Mouse (Mus musculus) brown adipose tissue, adult 24 weeks (tissue): Measurements from ENCODE around the gene Zmynd10. TPM values are rescaled to one million over a fixed set of nuclear protein-coding genes. Genes with fewer than 3 reads are reported as not detected.

Experiments used
- H3K27ac ChIP-seq: fragments of 200-500 bp; replicated peaks from 2 replicates; pipeline ENCODE4 v1.5.1; 2012; ENCODE audit warnings: low read depth, mild to moderate bottlenecking, low read length
- H3K4me1 ChIP-seq: fragments of 200-500 bp; 2 replicates; pipeline ENCODE4 v1.6.1; 2012; ENCODE audit warnings: low read length, mixed read lengths; ENCODE audit not compliant: control insufficient read depth, insufficient read depth, insufficient read length
- H3K4me3 ChIP-seq: fragments of 200-500 bp; 2 replicates; pipeline ENCODE4 v1.5.1; 2012; ENCODE audit warnings: low read depth, mild to moderate bottlenecking, low read length, moderate library complexity; ENCODE audit not compliant: insufficient read depth
- polyA plus RNA-seq: library from polyadenylated mRNA; stranded (reverse); fragments of >200 nt; gene quantifications from 2 replicates; pipeline ENCODE4 v1.2.4, GENCODE M21; 2012; ENCODE audit not compliant: missing spikeins, insufficient read depth, insufficient read length

Gene Zmynd10
- polyA plus RNA-seq, result not detected in 2 replicates

- no peak within 1 kb of the TSS for H3K27ac ChIP-seq
- peaks cover 13% of the 10 kb centered on the region; the same call in 1 of the 2 replicates for H3K4me1 ChIP-seq
- no peak within 1 kb of the TSS for H3K4me3 ChIP-seq
These were observed at the start of gene Zmynd10 for GRCm38 (mm10) chr9:107547026-107547425. Zmynd10 (plus strand) TSS chr9:107547298.

GRCm38 (mm10) chr9:107500708-107501286 is 46.3 kb upstream of the Zmynd10 start:
- no peak overlapping the region for H3K27ac ChIP-seq
- no peaks in the 10 kb centered on the region for H3K4me1 ChIP-seq
- H3K4me3 ChIP-seq, result no peak overlapping the region

DNA sequence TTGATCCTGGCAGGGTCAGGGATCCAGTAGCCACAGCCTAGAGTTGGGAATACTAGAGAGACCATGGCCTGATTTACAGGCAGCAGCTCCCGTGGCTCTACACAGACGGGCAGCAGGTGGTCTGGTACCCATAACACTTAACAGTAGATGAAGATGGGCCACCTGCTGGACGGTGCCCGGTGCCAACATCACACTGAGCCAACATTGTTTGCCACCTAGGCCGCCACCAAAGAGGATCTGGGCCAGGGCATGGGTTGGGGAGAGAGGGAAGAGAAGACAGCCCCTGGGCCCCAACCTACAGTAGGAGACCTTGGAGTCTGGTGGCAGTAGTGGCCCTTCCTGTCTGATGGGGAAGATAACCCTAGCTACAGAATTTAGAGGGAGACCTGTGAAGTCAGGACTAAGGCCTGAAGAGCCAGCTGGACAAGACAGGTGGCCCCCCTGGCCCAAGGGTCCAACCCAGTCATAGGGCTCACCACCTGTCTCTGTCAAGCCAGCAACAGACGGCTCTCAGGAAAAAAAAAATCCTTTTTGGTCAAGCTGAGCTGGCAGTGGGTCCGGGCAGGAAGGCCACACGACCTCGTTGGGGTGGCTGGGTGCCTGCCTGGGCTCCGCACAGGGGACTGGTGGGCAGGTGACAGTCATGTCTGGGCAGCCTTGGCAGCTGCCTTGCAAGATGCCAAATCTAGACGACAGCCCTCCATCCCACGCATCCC is 44.8 kb upstream of the Zmynd10 start:
- Histone ChIP-seq H3K4me3 (no peak overlapping the region), H3K4me1 (no peaks in the 10 kb centered on the region), H3K27ac (no peak overlapping the region)

DNA sequence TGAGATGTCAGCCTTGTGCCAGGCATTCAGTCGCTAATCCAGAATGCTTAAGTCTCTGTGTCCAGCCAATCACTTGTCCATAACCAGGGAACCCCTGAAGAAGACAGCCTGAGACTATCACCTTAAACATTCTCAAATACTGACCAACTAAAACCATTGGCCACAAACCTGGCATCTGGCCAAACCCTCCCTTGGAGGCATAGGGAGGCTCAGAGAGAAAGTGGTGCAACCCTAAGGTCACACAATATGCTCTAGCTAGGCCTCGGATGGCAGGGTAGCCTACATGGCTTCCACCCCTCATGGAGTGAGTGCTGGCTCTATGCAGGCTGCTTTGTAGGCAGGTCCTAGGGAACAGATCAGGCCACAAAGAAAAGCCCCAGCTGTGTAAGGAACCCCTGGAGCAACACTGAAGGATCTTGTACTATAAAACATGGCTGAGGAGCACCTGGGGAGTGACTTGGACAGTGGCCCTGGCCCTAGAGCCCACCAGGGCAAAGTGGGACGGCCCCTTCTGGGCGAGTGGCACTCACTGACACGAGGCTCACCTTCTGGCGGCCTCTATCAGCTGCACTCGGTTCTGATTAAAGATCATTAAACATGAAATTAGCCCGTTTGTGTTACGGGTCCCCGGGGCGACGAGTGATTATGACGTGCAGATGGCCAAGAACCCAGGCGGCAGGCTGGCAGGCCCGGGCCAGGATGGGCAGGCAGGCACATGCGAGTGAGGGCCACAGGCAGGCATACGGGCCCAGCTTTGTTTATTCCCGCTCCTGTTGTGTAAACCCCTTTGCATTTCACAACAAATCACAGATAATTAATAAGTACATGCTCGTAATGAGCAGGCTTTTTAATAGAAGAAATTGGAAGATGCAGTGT is 42.2 kb upstream of the Zmynd10 start:
- H3K27ac ChIP-seq, result no peak overlapping the region
- H3K4me3 ChIP-seq, result no peak overlapping the region
- H3K4me1 ChIP-seq, result no peaks in the 10 kb centered on the region

DNA sequence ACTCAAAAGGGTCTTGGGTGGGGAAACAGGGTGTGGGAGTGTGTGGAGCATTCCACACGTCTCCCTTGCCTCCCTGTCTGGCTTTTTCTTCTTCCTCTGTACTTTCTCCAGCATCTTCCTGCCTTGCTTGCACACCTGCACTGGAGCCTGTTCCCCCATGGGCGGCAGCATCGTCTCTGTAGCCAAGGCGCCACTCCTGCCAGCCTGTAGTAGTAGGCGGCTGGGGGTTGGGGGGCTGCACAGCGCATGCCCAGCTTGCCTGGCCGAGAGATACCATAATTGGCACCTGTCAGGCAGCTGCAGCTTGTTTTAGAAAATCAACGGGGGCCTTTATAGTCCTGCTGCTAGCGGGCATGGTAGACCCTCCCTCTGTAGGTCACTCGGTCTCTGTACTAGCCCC is 38.8 kb upstream of the Zmynd10 start:
- no peak overlapping the region for H3K27ac ChIP-seq
- no peak overlapping the region for H3K4me3 ChIP-seq
- H3K4me1 ChIP-seq, result no peaks in the 10 kb centered on the region

GRCm38 (mm10) chr9:107510384-107511100 is 36.6 kb upstream of the Zmynd10 start:
- no peak overlapping the region for H3K4me3 ChIP-seq
- no peak overlapping the region for H3K27ac ChIP-seq
- H3K4me1 ChIP-seq, result no peaks in the 10 kb centered on the region

DNA sequence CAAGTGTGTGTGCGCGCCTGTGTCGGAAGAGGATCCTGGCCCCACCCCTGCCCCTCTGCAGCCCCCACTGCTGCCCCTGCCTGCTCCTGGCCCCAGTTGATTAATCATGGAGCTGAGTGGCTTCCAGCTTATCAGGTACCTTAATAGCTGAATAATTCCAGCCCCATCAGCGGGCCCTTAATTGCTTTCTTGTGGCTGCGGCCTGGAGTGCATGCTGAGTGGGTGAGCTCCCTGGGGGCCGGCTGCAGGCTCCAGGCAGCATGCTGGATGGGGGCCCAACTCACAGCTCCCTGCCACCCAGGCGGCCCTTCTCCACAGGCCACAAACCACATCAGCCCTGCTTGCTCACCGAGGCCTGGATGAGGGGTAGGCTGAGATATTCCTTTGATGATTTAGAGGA is 35.7 kb upstream of the Zmynd10 start:
- no peak overlapping the region for H3K4me3 ChIP-seq
- no peaks in the 10 kb centered on the region for H3K4me1 ChIP-seq
- H3K27ac ChIP-seq, result no peak overlapping the region

DNA sequence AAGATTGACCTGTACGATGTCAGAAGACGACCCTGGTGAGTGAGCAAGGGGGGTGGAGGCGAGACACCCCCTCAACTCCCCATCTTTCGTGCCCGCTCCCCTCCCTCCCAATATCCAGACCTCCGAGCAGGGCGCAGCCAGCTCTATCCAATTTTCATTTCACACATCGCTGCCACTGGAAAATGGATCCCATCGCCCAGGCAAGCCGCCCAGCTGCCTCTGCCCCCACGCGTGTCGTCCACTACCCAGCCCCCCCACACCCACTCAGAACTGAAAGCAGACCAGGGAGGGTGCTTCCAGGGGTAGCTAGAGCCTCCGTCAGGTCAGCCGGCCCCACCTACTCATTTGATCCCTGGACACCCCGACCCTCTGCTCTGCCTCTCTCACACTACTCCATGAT is 34.8 kb upstream of the Zmynd10 start:
- Histone ChIP-seq H3K4me3 (no peak overlapping the region), H3K4me1 (no peaks in the 10 kb centered on the region), H3K27ac (no peak overlapping the region)

DNA sequence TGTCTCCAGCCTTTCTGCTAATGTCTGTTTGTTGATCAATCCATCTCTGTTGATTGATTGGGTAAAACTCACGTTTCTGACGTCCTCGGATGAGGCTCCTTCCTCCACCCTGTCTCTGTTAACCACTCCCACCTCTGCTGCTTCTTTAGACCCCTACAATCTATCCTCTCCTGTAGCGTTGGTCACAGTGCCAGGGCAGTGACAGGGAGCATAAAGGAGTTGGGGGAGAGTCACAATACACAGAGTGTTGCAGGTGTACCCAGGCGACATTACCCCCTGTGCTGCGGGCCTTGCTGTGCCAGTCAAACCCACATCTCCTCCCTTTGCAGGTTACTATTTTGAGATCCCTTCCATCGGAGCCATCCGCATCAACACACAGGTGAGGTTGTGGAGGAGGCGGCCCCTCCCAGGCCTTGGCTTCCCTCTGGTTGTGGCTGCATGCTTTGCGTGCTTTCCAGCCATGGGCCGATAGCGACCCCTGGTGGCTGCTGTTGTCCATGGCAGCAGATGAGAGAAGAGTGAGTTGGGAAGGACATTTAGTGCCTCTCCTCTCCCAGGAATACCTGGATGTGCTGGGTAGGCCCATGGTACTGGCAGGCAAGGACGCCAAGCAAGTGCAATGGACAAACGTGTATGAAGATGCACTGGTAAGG is 32.7 kb upstream of the Zmynd10 start:
- H3K4me1 ChIP-seq, result no peaks in the 10 kb centered on the region
- no peak overlapping the region for H3K4me3 ChIP-seq
- H3K27ac ChIP-seq, result no peak overlapping the region

DNA sequence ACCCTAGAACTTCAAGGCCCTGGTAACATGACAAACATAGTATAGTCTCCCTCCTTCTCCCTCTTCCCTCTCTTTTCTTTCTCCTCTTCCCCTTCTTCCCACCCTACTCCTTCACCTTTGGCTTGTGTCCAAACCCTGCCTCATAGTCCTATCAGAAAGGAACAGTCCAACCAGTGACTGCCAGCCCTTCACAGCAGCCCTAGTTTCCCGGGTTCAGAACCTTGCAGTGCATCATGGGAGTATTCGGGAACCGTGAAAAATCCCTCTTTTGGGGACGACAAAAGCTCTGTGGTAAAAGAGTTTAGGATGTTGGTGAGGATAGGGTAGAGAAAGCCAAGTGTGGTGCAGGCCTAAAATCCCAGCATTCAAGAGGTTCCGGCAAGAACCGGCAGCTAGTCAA is 26.8 kb upstream of the Zmynd10 start:
- Histone ChIP-seq H3K4me1 (no peaks in the 10 kb centered on the region), H3K4me3 (no peak overlapping the region), H3K27ac (no peak overlapping the region)

DNA sequence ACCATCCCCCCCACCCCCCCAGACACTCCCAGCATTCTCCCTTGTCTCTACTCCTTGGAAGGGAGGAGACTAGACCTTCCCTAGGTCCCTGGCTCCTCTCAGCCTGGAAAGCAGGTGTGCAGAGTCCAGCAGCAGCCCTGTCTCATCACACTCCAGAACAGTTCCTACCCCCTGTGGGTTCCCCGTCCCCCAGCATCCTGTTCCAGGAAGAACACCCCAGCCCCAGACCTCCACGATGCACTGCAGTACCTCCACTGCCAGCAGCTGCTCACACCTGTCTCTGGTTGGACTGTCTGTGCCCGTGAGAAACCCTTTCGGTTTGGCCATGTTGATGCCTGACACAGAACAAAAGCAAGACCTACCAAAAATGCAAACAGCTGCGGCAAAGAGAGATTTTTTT is 25.9 kb upstream of the Zmynd10 start:
- Histone ChIP-seq H3K27ac (no peak overlapping the region), H3K4me1 (no peaks in the 10 kb centered on the region), H3K4me3 (no peak overlapping the region)

DNA sequence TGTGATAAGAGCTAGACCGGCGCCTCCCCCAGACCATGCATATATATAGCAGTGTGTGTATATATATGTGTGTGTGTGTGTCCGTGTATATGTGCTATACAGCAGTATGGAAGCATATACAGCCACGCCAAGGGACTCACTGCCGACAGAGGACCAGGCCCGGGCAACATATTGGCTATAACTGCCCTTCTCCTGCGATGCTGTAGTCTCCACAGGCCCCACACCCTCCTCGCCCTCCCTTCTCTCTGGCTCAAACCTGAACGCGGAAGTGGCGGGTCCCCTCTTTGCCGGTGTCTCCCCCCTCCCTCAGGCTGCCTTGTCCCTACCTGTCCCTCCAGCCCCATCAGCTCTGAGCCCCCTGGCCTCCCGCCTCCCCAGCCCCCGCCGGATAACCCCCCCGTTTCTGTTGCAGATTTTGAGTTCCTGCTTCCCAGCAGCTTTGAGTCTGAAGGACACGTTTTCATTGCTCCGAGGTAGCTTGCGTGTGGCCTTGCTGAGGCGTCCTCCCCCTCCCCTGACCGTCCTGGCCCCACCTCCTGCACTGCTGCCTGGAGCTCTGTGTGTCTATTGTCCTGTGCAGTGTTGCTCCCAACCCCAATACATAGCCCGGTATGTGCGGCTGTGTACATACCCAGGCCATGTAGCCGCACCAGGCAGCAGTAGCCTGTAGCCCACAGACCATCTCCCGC is 25.2 kb upstream of the Zmynd10 start:
- Histone ChIP-seq H3K27ac (no peak overlapping the region), H3K4me1 (no peaks in the 10 kb centered on the region), H3K4me3 (no peak overlapping the region)

DNA sequence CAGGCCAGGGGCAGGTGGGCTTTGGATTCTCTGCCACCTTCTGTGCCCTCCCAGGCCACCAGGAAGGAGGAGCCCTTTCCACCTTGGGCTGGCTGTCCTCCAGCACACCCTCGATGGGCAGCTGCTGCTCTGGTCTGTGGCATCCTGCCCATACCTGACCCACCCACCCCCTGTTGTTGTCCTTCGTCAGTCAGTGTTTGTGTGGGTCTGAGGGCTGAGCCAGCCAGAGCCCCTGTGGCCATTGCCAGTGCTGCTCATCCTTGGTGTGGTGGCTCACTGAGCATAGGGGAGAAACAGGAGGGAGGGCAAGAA is 24.7 kb upstream of the Zmynd10 start:
- no peaks in the 10 kb centered on the region for H3K4me1 ChIP-seq
- no peak overlapping the region for H3K27ac ChIP-seq
- no peak overlapping the region for H3K4me3 ChIP-seq
